Mouse (Mus musculus) layer of hippocampus, adult 9-10 months (tissue): ENCODE measurements around the gene Pcca.

Experiments used
- DNase-seq: peaks from one replicate; pipeline ENCODE4 v3.0.0; 2022; ENCODE audit warnings: low spot score

The Pcca gene

GRCm38 (mm10) chr14:122747860-122748842 is 214.0 kb downstream of the Pcca start:
- no peak for DNase-seq

DNA sequence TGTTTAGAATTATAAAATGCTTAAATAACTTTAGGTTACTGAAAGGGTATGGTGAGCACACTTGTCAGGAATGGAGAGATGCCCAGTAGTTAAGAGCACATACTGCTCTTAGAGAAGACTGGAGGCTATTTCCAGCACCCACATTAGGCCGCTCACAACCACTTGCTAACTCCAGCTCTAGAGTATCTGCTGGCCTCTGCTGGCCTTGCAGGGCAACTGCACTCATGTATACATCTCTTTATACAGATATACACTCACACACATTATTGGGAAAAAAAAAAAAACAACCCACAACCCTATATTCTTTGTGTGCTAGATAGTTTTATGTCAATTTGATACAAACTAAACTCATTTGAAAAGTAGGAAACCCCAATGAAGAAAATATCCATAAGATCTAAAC is 217.4 kb downstream of the Pcca start:
- no peak for DNase-seq

DNA sequence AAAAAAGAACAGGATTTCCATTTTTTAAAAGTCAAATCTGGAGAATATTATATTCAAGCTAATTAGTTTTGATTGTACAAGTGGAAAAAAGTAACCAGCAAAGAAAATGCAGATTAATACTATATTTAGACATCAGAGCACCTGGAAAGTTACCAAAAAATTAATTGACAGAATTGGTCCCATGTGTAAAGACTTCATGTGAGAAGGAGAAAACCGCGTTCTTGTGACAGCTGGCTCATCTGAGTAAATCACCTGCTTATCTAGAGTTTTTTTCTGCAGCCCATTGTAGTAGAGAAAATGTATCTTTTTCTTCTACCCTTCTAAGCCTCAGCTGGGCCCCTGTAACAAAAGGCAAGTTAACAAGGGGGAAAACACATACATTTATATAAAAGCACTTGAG is 219.2 kb downstream of the Pcca start:
- DNase-seq: no peak

GRCm38 (mm10) chr14:122754311-122754710 is 220.2 kb downstream of the Pcca start:
- no peak for DNase-seq

DNA sequence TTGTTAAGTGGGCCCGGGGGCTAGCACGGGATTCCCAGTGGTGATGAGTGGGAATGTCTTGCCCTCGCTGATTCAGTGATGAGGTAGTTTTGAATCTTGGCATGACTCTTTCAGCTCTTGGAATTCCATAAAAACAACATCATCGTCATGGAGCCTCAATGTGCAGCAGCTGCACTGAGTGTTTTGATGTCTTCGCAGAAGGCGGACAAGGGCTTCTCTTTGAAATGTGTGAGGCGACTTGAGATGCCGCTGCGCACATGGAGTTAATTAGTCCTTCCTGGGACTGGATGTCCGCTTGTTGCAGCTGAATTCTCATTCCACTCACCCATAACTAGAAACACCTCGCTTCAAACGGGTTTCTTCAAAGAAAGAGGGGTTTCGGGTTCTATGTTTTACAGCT is 221.4 kb downstream of the Pcca start:
- no peak for DNase-seq

GRCm38 (mm10) chr14:122756671-122757070 is 222.5 kb downstream of the Pcca start:
- DNase-seq: no peak

DNA sequence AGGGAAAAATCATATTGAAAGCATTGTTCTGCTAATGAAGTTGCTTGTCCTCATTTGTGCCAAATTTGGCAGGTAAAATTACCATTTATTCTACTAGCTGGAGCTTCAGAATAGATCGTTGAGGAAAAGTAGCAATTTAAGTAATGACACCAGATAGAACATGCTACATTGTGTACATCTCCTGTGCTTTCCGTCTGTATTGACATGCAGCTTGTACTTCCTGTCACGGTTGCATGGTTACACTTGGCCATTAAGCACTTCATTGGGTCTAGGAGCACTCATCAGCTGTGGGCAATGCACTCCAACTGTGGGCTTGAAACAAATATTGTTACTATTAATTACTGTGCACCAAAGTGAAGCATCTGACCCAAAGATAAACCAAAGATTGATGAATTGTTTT is 225.8 kb downstream of the Pcca start:
- DNase-seq: no peak

DNA sequence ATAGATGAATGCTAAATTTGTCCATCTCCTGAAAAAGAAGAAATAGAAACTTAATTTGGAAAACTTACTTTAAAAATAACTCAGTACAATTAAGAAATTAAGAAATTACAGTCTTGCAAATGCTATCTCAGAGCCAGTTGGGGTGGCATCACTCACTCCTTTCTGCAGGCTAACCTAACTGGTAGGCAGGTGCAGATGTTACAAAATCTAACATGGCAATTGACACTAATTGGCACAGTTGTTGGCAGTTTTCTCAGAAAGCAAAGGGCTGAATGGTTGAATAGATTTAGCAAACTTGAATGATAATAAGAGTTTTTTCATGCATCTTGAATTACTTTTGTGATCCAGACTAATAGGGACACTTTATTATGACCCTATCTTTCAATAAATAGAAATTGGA is 226.7 kb downstream of the Pcca start:
- no peak for DNase-seq

GRCm38 (mm10) chr14:122762603-122763002 is 228.5 kb downstream of the Pcca start:
- no peak for DNase-seq

- DNase-seq: no peak
Observed at GRCm38 (mm10) chr14:122765951-122766350, 231.8 kb downstream of the Pcca start.

DNA sequence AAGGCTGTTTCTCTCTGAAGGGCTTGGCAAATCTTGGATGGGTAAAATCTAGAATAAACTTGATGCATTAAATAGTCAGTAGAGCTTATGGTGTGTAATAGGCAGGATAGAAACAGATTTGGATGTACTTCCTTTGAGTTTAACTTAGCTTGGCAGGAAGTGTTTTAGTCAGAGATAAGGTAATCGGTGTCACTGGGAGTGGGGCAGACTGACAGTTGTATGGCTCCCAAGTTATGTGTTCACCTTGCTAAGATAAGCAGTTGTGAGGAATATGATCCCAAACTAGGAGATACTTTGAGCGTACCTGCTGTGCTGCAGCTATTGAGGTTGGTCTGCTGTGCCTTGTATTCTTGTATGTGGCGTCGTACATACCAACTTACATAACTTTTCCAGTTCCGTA is 232.3 kb downstream of the Pcca start:
- no peak for DNase-seq

- no peak for DNase-seq
Observed at GRCm38 (mm10) chr14:122784701-122785100, 250.6 kb downstream of the Pcca start.

GRCm38 (mm10) chr14:122788199-122788598 is 254.1 kb downstream of the Pcca start:
- DNase-seq: no peak

GRCm38 (mm10) chr14:122790111-122790510 is 256.0 kb downstream of the Pcca start:
- DNase-seq: no peak

- DNase-seq: no peak
Observed at GRCm38 (mm10) chr14:122793368-122793767, 259.2 kb downstream of the Pcca start.

- DNase-seq: no peak
Observed at GRCm38 (mm10) chr14:122800296-122800695, 266.2 kb downstream of the Pcca start.

DNA sequence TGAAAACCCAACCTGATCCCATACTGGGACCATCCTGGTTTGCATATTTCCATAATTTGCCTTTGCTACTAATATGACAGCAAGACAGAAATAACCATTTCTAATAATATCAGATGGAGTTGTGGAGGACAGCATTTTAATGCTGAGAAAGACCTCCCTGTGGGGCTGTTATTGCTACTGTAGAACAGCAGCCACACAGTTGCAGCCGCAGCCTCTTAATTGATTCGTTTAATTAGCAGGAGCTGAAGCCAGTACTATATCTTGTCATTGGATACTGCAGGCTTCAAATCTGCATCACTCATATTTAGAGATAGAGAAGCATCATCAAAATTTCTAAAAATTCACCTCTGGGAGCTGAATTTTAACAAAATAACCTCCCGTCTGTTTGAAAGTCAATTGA is 286.9 kb downstream of the Pcca start:
- no peak for DNase-seq

GRCm38 (mm10) chr14:122823791-122824190 is 289.7 kb downstream of the Pcca start:
- DNase-seq: no peak

DNA sequence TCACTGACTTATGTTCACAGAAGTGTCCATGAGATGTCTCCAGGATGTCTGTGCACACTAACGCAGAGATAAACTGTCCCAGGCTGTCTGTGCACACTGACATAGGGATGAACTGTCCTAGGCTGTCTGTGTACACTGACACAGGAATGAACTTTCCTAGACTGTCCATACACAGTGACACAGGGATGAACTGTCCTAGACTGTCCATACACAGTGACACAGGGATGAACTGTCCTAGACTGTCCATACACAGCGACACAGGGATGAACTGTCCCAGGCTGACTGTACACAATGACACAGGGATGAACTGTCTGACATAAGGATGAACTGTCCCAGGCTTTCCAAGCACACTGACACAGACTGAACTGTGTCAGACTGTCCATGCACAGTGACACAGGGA is 291.3 kb downstream of the Pcca start:
- DNase-seq: no peak

DNA sequence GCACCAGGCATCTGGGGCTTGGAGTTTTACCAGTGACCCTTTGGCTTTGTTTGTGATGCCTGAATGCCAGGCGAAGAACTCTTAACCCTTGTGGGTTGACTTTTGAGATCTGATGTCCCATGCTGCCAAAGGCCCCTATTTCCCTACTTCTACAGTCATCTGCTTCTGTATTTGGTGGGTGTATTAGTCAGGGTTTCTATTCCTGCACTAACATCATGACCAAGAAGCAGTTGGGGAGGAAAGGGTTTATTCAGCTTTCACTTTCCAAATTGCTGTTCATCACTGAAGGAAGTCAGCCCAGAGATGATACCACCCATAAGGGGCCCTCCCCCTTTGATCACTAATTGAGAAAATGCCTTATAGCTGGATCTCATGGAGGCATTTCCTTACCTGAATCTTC is 296.3 kb downstream of the Pcca start:
- no peak for DNase-seq

- DNase-seq: no peak
Observed at GRCm38 (mm10) chr14:122833666-122834065, 299.5 kb downstream of the Pcca start.

DNA sequence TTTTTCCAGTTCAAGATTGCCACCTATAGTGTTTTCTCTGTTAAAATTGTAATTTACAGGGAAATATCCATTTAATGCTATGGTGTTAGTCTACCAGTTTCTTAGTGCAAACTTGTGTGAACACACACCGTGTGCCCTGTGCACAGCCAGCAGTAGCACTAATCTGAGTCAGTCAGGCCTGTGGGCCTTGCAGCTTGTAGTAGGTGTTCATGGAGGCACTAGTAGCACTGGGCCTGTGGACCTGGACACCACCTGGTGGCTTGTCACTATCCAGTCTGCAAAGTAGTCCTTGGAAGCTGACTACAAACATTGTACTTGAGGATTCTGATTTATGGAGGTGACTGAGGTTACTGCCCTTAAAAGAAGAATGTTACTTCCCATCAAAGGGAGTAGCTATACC is 300.6 kb downstream of the Pcca start:
- DNase-seq: no peak

DNA sequence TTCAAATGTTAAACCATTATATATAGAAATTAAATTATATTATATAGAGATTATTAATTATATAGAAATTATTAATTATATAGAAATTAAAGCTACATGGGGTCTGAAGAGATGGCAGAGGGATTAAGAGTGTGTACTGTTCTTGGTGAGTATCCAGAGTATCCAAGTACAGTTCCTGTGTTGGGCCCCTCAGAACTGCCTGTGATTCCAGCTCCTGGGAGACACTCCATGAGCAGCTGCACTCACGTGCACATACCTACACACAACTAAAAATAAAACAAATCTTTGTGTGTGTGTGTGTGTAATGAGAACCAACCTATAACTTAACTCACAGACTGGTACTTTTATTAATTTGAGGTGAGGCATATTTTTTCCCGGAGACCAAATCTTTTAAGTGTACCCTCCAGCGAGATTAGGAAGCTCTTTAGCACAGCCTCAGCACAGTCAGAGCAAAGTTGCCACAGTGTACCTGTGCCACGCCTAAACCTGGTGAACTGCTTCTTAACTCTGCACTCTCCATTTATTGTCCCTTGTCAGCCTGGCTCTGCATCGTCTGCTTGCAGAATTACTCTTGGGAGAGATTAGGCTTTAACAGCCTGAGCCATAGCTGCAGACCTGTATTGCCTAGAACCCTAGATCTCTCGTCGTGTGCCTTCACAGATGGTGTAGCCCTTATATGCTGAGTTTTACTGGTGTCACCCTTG is 301.5 kb downstream of the Pcca start:
- no peak for DNase-seq
